Mouse (Mus musculus) midbrain, embryonic 10.5 days (tissue): Measurements from ENCODE around the gene Pmf1. TPM values are rescaled to one million over a fixed set of nuclear protein-coding genes. Genes with fewer than 3 reads are reported as not detected.
A peak's percentile ranks its signal among the peaks of the same experiment; 100 is the strongest.
"Not testable (repeated sequence)": the region's sequence is repeated elsewhere in the genome, so short reads cannot be mapped to it uniquely, and the experiment has no call there.

Source experiments
- DNase-seq: peaks from one replicate; pipeline ENCODE4 v3.0.0-alpha.2; 2017; ENCODE audit warnings: low spot score
- H3K27ac ChIP-seq: fragments of 300-500 bp; sonication (generic); replicated peaks from 2 replicates; pipeline ENCODE4 v1.5.1; 2016; ENCODE audit warnings: mild to moderate bottlenecking
- H3K27me3 ChIP-seq: fragments of 300-500 bp; sonication (generic); 2 replicates; pipeline ENCODE4 v1.6.1; 2016; ENCODE audit warnings: low read depth, mild to moderate bottlenecking; ENCODE audit not compliant: poor library complexity, severe bottlenecking
- H3K36me3 ChIP-seq: fragments of 300-500 bp; sonication (generic); 2 replicates; pipeline ENCODE4 v1.6.1; 2016; ENCODE audit warnings: mild to moderate bottlenecking, moderate library complexity
- H3K4me1 ChIP-seq: fragments of 300-500 bp; sonication (generic); 2 replicates; pipeline ENCODE4 v1.6.1; 2016
- H3K4me3 ChIP-seq: fragments of 300-500 bp; sonication (generic); 2 replicates; pipeline ENCODE4 v1.5.1; 2016; ENCODE audit warnings: mild to moderate bottlenecking, moderate library complexity
- H3K9me3 ChIP-seq: fragments of 300-500 bp; sonication (generic); replicated peaks from 2 replicates; pipeline ENCODE4 v1.6.1; 2016; ENCODE audit warnings: mild to moderate bottlenecking
- WGBS: fragments of 180-500 bp; shearing (Covaris S2); methylation state at CpG from one replicate; pipeline ENCODE4 v1.1.7; 2016; 5-methylcytosine and 5-hydroxymethylcytosine counted together
- polyA plus RNA-seq: library from polyadenylated mRNA; unstranded; fragments of >200 nt; fragmentation: Nextera tagmentation; extraction: Ambion mirVana; gene quantifications from 2 replicates; pipeline ENCODE4 v1.2.1, GENCODE M21; 2016

Gene Pmf1
- polyA plus RNA-seq, 1 experiment from 2014 or later, result 174 TPM

DNA sequence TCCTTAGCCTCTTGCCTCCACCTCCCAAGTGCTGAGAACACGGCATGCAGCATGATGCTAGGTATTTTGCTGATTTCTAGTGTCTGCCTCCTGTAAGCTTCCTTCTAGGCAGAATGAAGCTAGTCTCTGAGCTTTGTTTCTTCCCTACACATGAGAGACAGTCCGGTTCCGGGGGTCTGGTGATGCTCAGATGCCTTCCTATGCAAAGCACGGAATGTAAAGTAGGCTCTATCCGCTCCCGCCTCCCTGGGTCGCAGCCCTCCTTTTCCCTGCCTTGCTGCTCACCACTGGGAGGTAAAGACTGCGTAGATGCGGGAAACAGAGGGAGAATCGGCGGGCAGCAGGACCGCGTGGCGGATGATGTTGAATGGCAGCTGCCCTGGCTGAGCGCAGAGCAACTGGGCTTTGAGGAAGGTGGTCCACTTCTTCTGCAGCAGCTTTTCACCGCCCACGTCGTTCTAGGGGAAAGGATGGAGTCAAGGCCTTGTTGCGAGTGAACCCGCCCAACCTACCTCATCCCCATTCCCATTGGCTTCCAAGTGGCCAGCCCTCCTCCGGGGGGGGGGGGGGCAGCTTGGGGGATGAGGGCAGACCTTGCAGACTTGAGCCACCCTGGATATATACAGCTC is 39.4 kb upstream of the Pmf1 start:
- 4% methylated on average over 21 of the region's 21 CpGs for WGBS
- peaks cover 57% of the 10 kb centered on the region for H3K27me3 ChIP-seq
- peaks cover 4% of the 10 kb centered on the region; the same call in 1 of the 2 replicates for H3K36me3 ChIP-seq
- peaks cover 21% of the 10 kb centered on the region for H3K4me1 ChIP-seq
- H3K27ac ChIP-seq, result peak overlapping the region; percentile 84
- peak overlapping the region; percentile 50 for H3K4me3 ChIP-seq
- DNase-seq, result peak; percentile 72
- H3K9me3 ChIP-seq, result no peaks in the 10 kb centered on the region

DNA sequence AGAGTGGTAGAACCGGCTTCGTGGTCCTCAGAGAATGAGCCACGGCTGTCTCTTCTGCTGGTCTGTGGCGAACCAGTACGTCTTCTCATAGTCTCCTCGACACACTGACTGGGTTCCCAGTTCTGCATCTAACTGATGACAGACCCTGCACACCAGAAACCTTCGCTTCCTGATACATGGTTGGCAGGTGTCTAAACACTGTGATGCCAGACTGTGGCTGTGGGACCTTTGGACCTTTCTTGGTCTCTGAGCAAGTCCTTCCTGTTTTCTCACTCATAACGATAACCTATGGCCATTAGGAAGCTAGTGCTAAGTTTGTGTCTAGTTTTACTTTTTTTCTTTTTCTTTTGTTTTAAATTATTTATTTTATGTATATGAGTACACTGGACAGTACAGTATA is 38.3 kb upstream of the Pmf1 start:
- Histone ChIP-seq H3K36me3 (peaks cover 4% of the 10 kb centered on the region; the same call in 1 of the 2 replicates), H3K4me3 (no peak overlapping the region), H3K27me3 (peaks cover 56% of the 10 kb centered on the region), H3K4me1 (peaks cover 21% of the 10 kb centered on the region), H3K9me3 (no peaks in the 10 kb centered on the region), H3K27ac (no peak overlapping the region; the same call in 1 of the 2 replicates)
- no peak for DNase-seq
- 92% methylated on average over 8 of the region's 8 CpGs for WGBS

DNA sequence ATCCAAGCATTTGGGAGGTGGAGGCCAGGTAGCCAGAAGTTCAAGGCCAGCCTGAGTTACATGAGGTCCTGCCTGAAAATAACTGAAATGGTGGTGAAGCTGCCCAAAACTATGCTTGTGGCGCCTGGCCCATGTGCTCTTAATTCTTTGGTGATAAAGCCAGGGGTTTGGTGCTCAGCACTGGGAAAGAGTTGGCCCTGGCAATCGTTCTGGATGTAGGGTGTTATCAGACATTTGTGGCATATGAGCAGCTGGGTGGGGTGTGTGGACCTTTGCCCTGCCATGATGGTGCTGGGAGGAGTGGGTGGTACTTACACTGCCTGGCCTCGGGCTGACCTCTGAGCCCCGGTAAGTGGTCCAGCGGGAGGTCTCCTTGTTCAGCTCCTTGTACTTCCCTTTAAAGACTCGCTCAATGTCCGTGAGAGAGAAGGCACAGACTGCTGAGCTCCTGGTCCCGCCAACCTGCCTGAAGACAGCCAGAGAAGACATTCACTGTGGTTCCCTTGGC is 37.6 kb upstream of the Pmf1 start:
- Histone ChIP-seq H3K4me3 (no peak overlapping the region), H3K4me1 (peaks cover 21% of the 10 kb centered on the region), H3K36me3 (peaks cover 4% of the 10 kb centered on the region; the same call in 1 of the 2 replicates), H3K9me3 (no peaks in the 10 kb centered on the region), H3K27me3 (peaks cover 51% of the 10 kb centered on the region), H3K27ac (no peak overlapping the region; the same call in 1 of the 2 replicates)
- 73% methylated on average over 8 of the region's 8 CpGs for WGBS
- DNase-seq, result no peak

DNA sequence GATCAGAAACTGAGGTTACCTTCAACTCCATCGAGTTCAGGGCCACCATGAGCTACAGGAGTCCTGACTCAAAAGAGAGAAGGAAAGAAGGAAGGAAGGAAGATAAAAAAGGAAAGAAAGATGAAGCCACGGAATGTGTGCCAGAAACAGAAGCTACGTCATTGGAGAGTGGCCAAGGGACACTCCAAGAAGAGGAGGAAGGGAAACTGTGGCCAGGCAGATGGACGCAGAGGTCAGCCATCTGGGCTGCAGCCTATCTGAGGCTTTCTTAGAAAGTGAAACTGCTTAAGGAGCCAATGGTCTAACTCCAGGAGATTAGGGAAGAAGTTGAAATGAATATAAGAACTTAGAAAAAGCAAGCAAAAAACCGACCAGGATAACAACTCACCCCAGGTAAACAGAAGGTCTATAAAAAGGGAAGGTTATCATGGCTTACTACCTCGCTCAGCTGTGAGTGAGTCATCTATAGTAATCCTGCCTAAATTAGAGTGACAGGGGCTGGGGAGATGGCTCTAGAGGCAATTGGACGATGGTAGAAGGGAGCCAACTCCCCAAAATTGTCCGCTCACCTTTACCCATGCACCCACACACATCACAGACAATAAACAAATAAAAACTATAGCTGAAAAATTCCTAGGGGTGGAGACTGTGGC is 36.5 kb upstream of the Pmf1 start:
- H3K36me3 ChIP-seq, result peaks cover 4% of the 10 kb centered on the region; the same call in 1 of the 2 replicates
- no peaks in the 10 kb centered on the region for H3K9me3 ChIP-seq
- no peak overlapping the region for H3K4me3 ChIP-seq
- no peak overlapping the region for H3K27ac ChIP-seq
- peaks cover 21% of the 10 kb centered on the region for H3K4me1 ChIP-seq
- no peak for DNase-seq
- H3K27me3 ChIP-seq, result peaks cover 49% of the 10 kb centered on the region
- WGBS, result 83% methylated on average over 8 of the region's 8 CpGs

DNA sequence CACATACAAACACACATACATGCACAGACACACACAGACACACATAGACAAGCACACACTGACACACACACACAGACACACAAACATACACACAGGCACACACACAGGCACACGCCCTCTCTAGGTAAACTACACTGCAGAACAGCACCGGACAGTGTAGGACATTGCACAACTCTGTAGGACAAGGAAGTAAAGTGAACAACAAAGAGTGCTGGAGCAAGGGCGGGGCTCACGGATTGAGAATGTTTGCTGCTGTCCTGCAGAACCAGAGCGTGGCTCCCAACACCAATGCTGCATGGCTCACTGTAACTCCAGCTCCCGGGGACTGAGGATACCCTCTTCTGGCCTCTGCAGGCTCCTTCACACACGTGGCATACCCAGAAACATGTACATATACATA is 32.8 kb upstream of the Pmf1 start:
- no peak for DNase-seq
- 81% methylated on average over 7 of the region's 7 CpGs for WGBS
- Histone ChIP-seq H3K27me3 (peaks cover 36% of the 10 kb centered on the region), H3K4me1 (peaks cover 28% of the 10 kb centered on the region), H3K27ac (no peak overlapping the region), H3K36me3 (peaks cover 8% of the 10 kb centered on the region), H3K9me3 (no peaks in the 10 kb centered on the region), H3K4me3 (no peak overlapping the region)

DNA sequence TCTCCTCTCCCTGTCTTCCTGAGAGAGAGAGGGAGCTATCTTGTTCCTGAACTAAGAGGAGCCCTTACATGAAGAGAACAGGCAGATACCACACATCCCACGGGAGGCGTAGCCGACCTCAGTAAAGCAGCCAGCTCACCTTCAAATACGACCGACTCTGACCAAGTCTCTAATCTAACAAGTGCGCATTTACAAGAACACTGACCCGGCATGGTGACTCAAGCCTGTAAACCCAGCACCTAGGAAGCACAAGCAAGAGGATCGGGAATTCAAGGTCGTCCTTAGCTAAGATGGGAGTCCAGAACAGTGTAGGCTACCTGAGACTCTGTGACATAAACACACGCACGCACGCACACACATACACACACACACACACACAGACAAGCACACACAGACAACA is 32.4 kb upstream of the Pmf1 start:
- Histone ChIP-seq H3K4me3 (no peak overlapping the region), H3K9me3 (no peaks in the 10 kb centered on the region), H3K36me3 (peaks cover 6% of the 10 kb centered on the region), H3K4me1 (peaks cover 29% of the 10 kb centered on the region), H3K27ac (no peak overlapping the region), H3K27me3 (peaks cover 35% of the 10 kb centered on the region)
- 86% methylated on average over 12 of the region's 12 CpGs for WGBS
- DNase-seq, result no peak

DNA sequence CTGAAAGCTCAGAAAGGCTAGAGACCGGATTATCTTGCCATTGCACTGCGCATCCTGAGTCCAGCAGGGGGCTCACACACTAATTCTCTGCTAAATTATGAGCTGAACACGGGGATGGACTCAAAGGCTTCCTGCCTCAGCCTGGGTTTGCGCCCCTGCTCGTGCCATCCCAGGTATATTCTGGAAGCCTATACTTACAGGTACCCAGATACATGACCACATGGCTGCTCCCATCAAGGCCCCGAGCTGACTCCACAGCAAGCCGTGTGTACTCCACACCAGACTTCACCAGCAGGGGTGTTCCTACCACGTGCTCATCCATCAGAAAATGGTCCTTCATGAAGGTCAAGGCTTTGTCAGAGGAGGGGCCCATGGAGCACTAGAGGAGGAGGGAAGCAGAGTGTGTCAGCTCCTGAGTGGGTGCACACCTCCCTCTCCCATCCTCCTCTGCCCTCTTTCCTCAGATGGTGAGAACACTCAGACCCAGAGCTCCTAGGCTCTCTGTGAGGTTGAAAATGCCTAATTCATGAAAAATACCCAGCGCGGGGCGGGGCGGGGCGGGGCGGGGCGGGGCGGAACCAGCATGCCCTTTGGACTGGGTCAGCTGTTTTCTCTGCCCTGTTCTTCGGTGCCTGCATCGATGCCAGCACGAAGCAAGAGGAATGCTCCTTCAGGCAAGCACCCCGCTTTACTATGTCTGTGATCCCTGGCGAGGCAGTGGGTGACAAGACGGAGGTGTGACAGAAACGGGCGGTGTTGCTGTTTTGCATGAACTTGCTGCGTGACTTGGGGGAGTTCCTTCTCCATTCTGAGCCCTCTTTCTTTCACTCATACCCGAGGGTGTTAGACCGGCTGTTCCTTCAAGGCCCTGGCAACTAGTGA is 30.6 kb upstream of the Pmf1 start:
- 29% methylated on average over 27 of the region's 27 CpGs for WGBS
- H3K9me3 ChIP-seq, result no peaks in the 10 kb centered on the region
- peak; percentile 50 for DNase-seq
- H3K27ac ChIP-seq, result peak overlapping the region; percentile 58; the same call in 1 of the 2 replicates
- peaks cover 34% of the 10 kb centered on the region for H3K27me3 ChIP-seq
- peaks cover 5% of the 10 kb centered on the region for H3K36me3 ChIP-seq
- H3K4me3 ChIP-seq, result peak overlapping the region; percentile 33
- peaks cover 42% of the 10 kb centered on the region for H3K4me1 ChIP-seq

DNA sequence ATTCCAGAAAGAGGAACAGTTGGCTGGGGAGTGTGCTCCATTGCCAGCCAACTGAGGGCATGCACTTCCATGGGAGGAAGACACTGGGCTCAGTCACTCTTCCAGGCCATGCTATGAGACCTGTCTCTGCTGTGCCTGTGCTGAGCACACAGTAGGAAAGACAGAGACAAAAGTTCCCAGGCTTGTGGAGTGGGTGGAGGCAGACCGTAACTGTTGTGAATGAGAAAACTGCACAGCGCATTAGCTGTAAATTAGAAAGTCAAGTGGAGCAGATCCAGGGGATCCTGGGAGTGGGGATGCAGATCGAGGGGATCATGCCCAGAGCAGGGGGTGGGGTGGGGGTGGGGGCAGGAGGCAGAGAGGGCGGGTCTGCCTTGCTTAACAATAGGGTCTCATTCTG is 29.5 kb upstream of the Pmf1 start:
- no peak overlapping the region for H3K4me3 ChIP-seq
- peaks cover 34% of the 10 kb centered on the region for H3K27me3 ChIP-seq
- H3K27ac ChIP-seq, result no peak overlapping the region
- no peak for DNase-seq
- WGBS, result 57% methylated on average over 4 of the region's 4 CpGs
- H3K9me3 ChIP-seq, result no peaks in the 10 kb centered on the region
- peaks cover 42% of the 10 kb centered on the region for H3K4me1 ChIP-seq
- H3K36me3 ChIP-seq, result peaks cover 5% of the 10 kb centered on the region

DNA sequence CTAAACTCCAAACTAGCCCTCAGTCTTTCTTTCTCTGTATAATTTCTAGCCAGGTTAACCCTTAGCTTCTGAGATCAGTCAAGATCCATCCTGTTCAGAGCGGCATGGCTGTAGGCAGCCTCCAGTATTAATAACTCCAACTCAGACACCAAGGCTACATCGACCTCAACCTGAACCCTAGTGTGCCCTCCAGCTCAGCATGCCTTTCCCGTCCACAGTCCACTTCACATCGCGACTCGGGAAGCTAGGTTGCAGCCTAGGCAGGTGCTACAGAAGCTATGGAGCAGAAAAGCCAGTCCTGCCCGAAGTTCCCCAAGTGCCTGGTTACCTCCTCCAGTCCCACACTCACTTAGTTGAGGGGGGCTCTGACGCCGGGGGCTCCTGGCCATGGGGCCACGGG is 27.3 kb upstream of the Pmf1 start:
- Histone ChIP-seq H3K4me1 (peaks cover 42% of the 10 kb centered on the region), H3K36me3 (peaks cover 5% of the 10 kb centered on the region), H3K9me3 (no peaks in the 10 kb centered on the region), H3K27ac (peak overlapping the region; percentile 76), H3K4me3 (peak overlapping the region; percentile 50), H3K27me3 (peaks cover 34% of the 10 kb centered on the region)
- WGBS, result 85% methylated on average over 10 of the region's 10 CpGs
- no peak for DNase-seq

DNA sequence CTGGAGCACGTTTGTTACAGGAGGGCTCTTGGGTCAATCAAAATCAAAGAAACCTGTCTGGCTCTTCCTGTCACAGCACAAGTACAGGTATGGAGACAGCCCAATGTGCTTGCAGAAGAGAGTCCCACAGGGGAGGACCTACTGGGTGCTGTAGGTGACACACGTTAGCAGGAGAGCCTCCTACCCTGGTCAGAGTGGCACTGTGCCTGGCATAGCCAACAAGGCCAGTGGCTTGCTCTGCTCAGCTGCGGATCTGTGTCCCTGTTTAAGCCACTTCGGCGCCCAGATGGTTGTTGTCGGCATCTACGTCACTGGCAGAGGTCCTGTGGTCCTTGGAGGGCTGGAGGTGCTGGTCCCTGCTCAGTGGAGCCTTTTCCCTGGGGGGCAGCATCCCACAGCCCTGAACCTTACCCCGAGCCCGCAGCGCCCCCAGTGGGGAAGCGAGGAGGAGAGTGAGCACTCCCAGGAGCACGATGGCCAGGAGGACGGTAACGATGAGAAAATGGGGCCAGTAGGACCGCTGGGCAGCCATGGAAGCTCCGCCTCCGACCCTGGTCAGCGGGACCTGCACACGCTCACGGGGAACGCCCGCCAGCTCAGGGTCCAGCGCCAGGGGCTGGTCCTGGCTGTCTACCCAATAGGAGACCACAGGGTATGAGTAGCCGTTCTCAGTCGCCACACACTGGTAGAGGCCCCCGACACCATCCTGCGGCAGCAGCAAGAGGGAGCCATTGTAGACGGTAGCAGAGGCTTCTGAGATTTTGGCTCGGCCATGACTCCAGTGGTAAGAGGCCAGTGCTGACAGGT is 26.5 kb upstream of the Pmf1 start:
- Histone ChIP-seq H3K4me1 (peaks cover 42% of the 10 kb centered on the region), H3K4me3 (peak overlapping the region; percentile 50), H3K27me3 (peaks cover 25% of the 10 kb centered on the region), H3K9me3 (no peaks in the 10 kb centered on the region), H3K36me3 (peaks cover 5% of the 10 kb centered on the region), H3K27ac (peak overlapping the region; percentile 76)
- 10% methylated on average over 29 of the region's 29 CpGs for WGBS
- DNase-seq, result peak; percentile 83

DNA sequence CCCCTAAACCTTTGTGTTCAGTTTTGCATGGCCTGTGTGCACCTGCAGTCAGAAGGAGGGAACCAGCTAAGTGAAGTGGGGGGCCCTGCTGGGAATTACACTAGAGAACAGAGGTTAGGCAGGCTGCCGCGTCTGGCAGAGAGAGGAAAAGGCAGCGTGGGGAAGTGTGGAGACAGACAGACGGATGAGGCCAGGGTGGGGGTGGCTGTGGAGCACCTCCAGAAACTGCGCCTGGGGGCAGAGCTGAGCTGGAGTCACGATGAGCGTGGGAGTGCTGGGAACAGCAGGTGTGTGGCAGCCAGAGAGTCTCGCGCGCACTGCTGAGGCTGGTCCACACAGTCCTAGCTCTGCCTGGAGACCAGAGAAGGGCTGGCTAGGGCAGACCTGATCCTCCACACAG is 25.4 kb upstream of the Pmf1 start:
- Histone ChIP-seq H3K9me3 (no peaks in the 10 kb centered on the region), H3K27me3 (peaks cover 18% of the 10 kb centered on the region), H3K4me1 (peaks cover 33% of the 10 kb centered on the region), H3K4me3 (no peak overlapping the region), H3K27ac (no peak overlapping the region), H3K36me3 (peaks cover 5% of the 10 kb centered on the region)
- no peak for DNase-seq
- 77% methylated on average over 10 of the region's 10 CpGs for WGBS

DNA sequence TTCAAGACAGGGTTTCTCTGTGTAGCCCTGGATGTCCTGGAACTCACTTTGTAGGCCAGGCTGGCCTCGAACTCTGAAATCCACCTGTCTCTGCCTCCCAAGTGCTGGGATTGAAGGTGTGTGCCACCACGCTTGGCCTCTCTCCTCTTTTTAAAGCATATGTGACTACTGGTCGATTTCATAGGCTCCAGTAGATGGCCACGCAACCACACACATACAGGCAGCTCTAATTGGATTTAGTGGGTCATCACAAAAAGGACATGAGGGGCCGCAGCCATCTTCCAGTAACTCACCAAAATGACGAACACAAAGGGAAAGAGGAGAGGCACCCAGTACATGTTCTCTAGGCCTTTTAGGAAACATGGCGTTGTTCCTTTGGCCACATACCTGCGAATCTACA is 18.5 kb upstream of the Pmf1 start:
- not testable (repeated sequence) for H3K4me3 ChIP-seq, DNase-seq, H3K36me3 ChIP-seq, H3K27ac ChIP-seq, H3K27me3 ChIP-seq, H3K9me3 ChIP-seq
- WGBS, result 76% methylated on average over 8 of the region's 8 CpGs
- H3K4me1 ChIP-seq, result peaks cover 16% of the 10 kb centered on the region
